Mouse (Mus musculus): ENCODE measurements around the gene Dock7. TPM values are rescaled to one million over a fixed set of nuclear protein-coding genes. Genes with fewer than 3 reads are reported as not detected.
A peak's percentile ranks its signal among the peaks of the same experiment; 100 is the strongest.

The Dock7 gene
- total and polyA plus RNA-seq, 2 experiments: 6.7 to 25.7 TPM

DNA sequence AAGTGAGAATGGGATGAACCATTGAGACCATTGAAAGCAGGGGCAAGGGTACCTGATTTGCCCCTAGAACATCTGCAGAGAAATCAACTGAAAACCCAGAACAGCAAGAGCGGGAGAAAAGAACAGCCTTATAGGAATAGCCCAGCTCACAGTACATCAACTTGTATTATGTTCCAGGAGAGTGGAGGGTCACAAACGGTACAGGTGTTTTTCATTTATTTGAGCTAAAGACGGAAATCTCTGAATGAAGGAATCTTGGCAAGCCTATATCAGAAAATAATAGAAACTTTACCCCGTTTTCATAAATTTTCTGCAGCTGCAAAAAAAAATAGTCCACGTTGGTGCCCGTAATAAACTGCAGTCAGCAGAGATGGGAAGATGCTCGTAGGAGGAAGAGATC is 22.6 kb upstream of the Dock7 start:
- no peaks in the 10 kb centered on the region for H3K27me3 ChIP-seq (ENCODE audit: control insufficient read depth, insufficient read depth, low read length)
- H3K4me3 ChIP-seq (ENCODE audit: insufficient read depth, low read depth, low read length): no peak overlapping the region
- no peaks in the 10 kb centered on the region for H3K36me3 ChIP-seq (ENCODE audit: control insufficient read depth, insufficient read depth, low read length)
- DNase-seq (ENCODE audit: extremely low read depth, low read depth, low spot score): no peak
- 93% methylated on average over 7 of the region's 7 CpGs for WGBS
- H3K27ac ChIP-seq (replicated peaks; ENCODE audit: insufficient read depth, low read depth, low read length): no peak overlapping the region
- H3K9ac ChIP-seq (ENCODE audit: low read depth, low read length): no peak overlapping the region
- H3K4me1 ChIP-seq (ENCODE audit: control insufficient read depth, insufficient read depth, low read length): peaks cover 4% of the 10 kb centered on the region
- TF ChIP-seq CTCF (IDR thresholded peaks at IDR 0.05; ENCODE audit: low read depth, low read length) (no peak), POLR2A (IDR thresholded peaks at IDR 0.05; ENCODE audit: extremely low read depth, insufficient read depth, low read length) (no peak)
- no peaks in the 10 kb centered on the region for H3K79me2 ChIP-seq (ENCODE audit: control insufficient read depth, insufficient read depth, low read length)

DNA sequence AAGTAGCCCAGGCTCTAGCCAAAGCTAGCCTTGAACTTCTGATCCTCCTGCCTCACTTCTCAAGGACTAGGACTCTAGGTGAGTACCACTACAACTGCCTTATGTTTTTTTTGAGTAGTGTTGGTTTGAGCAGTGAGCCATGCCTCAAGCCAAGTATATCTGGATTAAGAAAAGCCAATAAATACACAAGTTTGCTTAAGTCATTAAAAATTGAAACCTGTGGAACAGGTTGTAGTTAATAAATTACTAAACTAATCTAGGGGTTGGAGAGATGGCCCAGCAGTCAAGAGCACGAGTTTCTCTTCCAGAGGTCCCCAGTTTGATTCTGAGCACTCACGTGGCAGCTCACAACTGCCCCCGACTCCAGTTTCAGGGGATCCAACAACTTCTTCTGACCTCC is 20.9 kb upstream of the Dock7 start:
- Histone ChIP-seq H3K27me3 (ENCODE audit: control insufficient read depth, insufficient read depth, low read length) (no peaks in the 10 kb centered on the region), H3K4me1 (ENCODE audit: control insufficient read depth, insufficient read depth, low read length) (peaks cover 4% of the 10 kb centered on the region), H3K4me3 (ENCODE audit: insufficient read depth, low read depth, low read length) (no peak overlapping the region), H3K79me2 (ENCODE audit: control insufficient read depth, insufficient read depth, low read length) (no peaks in the 10 kb centered on the region), H3K36me3 (ENCODE audit: control insufficient read depth, insufficient read depth, low read length) (no peaks in the 10 kb centered on the region), H3K27ac (replicated peaks; ENCODE audit: insufficient read depth, low read depth, low read length) (no peak overlapping the region), H3K9ac (ENCODE audit: low read depth, low read length) (no peak overlapping the region)
- DNase-seq (ENCODE audit: extremely low read depth, low read depth, low spot score): peak; percentile 74
- no peak for TF ChIP-seq POLR2A (IDR thresholded peaks at IDR 0.05; ENCODE audit: extremely low read depth, insufficient read depth, low read length)
- TF ChIP-seq CTCF (IDR thresholded peaks at IDR 0.05; ENCODE audit: low read depth, low read length): no peak
- WGBS: 22% methylated on average over 3 of the region's 3 CpGs

DNA sequence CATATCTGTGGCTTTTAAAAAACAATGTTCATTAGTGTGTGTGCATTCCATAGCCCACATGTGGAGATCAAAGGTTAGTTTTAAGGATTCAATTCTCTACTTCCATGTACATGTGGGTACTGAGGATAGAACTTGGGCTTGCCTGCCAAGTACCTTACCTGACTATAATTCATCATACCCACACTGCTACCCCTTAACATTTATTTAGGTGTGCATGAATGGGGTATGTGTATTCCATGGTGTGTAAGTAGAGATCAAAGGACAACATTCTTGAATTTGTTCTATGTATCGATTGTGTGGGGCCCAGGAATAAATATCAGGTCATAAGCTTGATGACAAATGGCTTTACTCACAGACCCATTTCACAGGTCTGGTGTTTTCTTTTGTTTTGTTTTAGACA is 20.5 kb upstream of the Dock7 start:
- DNase-seq (ENCODE audit: extremely low read depth, low read depth, low spot score): no peak
- H3K27ac ChIP-seq (replicated peaks; ENCODE audit: insufficient read depth, low read depth, low read length): no peak overlapping the region
- no peaks in the 10 kb centered on the region for H3K79me2 ChIP-seq (ENCODE audit: control insufficient read depth, insufficient read depth, low read length)
- TF ChIP-seq CTCF (IDR thresholded peaks at IDR 0.05; ENCODE audit: low read depth, low read length) (no peak), POLR2A (IDR thresholded peaks at IDR 0.05; ENCODE audit: extremely low read depth, insufficient read depth, low read length) (no peak)
- H3K4me1 ChIP-seq (ENCODE audit: control insufficient read depth, insufficient read depth, low read length): peaks cover 4% of the 10 kb centered on the region
- no peaks in the 10 kb centered on the region for H3K27me3 ChIP-seq (ENCODE audit: control insufficient read depth, insufficient read depth, low read length)
- no peak overlapping the region for H3K4me3 ChIP-seq (ENCODE audit: insufficient read depth, low read depth, low read length)
- WGBS: 89% methylated on average over 1 of the region's 1 CpGs
- H3K36me3 ChIP-seq (ENCODE audit: control insufficient read depth, insufficient read depth, low read length): no peaks in the 10 kb centered on the region
- H3K9ac ChIP-seq (ENCODE audit: low read depth, low read length): no peak overlapping the region

DNA sequence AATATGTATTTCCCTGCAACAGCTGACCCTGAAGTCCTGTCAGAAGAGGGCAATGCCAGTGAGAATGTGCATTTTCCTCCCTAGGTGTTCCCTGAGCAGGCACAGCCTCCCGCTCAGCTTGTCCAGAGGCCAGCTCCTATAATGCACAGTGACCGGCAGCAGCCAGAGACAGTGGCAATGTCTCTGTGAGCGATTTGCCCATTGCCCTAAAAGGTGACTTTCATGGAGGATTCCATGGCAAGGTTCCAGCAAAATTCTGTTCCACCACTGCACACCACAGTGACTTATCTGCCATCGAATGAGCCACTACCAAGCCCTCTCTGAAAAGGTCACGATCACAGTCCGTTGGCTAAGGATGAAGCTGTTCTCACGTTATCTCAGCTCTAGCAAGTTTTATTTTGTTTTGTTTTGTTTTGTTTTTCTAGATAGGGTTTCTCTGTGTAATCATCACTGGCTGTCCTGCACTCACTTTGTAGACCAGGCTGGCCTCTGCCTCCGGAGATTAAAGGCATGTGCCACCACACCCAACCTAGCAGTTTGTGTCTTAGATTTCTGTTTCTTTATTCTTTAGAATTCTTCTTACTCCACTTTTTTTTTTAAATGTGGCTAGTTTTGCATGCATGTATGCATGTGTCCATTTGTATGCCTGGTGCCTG is 17.4 kb upstream of the Dock7 start:
- WGBS: 85% methylated on average over 8 of the region's 8 CpGs
- Histone ChIP-seq H3K36me3 (ENCODE audit: control insufficient read depth, insufficient read depth, low read length) (no peaks in the 10 kb centered on the region), H3K4me1 (ENCODE audit: control insufficient read depth, insufficient read depth, low read length) (peaks cover 4% of the 10 kb centered on the region), H3K27ac (replicated peaks; ENCODE audit: insufficient read depth, low read depth, low read length) (no peak overlapping the region), H3K9ac (ENCODE audit: low read depth, low read length) (no peak overlapping the region), H3K4me3 (ENCODE audit: insufficient read depth, low read depth, low read length) (no peak overlapping the region), H3K27me3 (ENCODE audit: control insufficient read depth, insufficient read depth, low read length) (no peaks in the 10 kb centered on the region), H3K79me2 (ENCODE audit: control insufficient read depth, insufficient read depth, low read length) (no peaks in the 10 kb centered on the region)
- DNase-seq (ENCODE audit: extremely low read depth, low read depth, low spot score): peak; percentile 13
- no peak for TF ChIP-seq CTCF (IDR thresholded peaks at IDR 0.05; ENCODE audit: low read depth, low read length)
- TF ChIP-seq POLR2A (IDR thresholded peaks at IDR 0.05; ENCODE audit: extremely low read depth, insufficient read depth, low read length): no peak

DNA sequence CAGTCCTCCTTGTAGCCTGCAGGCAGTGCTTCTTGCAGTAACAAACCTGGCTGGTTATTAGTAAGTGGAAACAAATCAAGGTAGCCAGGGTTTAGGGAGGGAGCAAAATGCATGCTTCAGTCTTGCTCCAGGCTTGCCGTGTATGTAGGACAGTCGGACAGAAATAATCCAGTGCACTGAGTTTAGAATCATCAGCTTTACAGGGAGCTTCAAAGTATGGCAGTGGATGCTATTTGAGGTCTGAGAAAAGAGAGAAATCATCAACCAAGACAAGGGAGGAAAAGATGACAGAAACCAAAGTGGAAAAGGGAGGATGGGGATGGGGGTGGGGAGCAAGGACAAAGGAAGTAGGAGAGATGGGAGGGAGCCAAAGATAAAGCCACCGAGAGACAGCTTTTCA is 13.8 kb upstream of the Dock7 start:
- Histone ChIP-seq H3K4me1 (ENCODE audit: control insufficient read depth, insufficient read depth, low read length) (no peaks in the 10 kb centered on the region), H3K9ac (ENCODE audit: low read depth, low read length) (no peak overlapping the region), H3K79me2 (ENCODE audit: control insufficient read depth, insufficient read depth, low read length) (no peaks in the 10 kb centered on the region), H3K4me3 (ENCODE audit: insufficient read depth, low read depth, low read length) (no peak overlapping the region), H3K27me3 (ENCODE audit: control insufficient read depth, insufficient read depth, low read length) (no peaks in the 10 kb centered on the region), H3K27ac (replicated peaks; ENCODE audit: insufficient read depth, low read depth, low read length) (no peak overlapping the region), H3K36me3 (ENCODE audit: control insufficient read depth, insufficient read depth, low read length) (no peaks in the 10 kb centered on the region)
- no peak for DNase-seq (ENCODE audit: extremely low read depth, low read depth, low spot score)
- 82% methylated on average over 3 of the region's 3 CpGs for WGBS
- TF ChIP-seq POLR2A (IDR thresholded peaks at IDR 0.05; ENCODE audit: extremely low read depth, insufficient read depth, low read length) (no peak), CTCF (IDR thresholded peaks at IDR 0.05; ENCODE audit: low read depth, low read length) (no peak)

DNA sequence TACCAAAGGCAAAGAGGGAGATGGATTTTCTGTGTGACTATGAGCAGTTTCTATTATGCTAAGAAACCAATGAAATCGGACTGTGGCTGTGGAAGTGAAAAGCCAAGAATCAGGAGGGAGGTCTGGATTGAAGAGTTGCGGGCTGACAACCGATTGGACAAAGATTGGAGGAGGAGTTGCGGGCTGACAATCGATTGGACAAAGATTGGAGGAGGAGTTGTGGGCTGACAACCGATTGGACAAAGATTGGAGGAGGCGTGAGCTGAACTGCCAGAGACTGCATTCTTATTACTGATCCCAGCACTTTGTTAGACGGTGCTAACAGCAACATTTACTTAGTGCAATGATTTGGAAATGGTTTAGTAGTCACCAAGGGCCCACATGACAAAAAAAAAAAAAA is 12.6 kb upstream of the Dock7 start:
- H3K4me1 ChIP-seq (ENCODE audit: control insufficient read depth, insufficient read depth, low read length): no peaks in the 10 kb centered on the region
- WGBS: 94% methylated on average over 8 of the region's 8 CpGs

More for the DNA sequence above, 12.6 kb upstream of the Dock7 start:
- TF ChIP-seq CTCF (IDR thresholded peaks at IDR 0.05; ENCODE audit: low read depth, low read length) (no peak), POLR2A (IDR thresholded peaks at IDR 0.05; ENCODE audit: extremely low read depth, insufficient read depth, low read length) (no peak)
- no peaks in the 10 kb centered on the region for H3K27me3 ChIP-seq (ENCODE audit: control insufficient read depth, insufficient read depth, low read length)
- no peak overlapping the region for H3K4me3 ChIP-seq (ENCODE audit: insufficient read depth, low read depth, low read length)
- no peak overlapping the region for H3K27ac ChIP-seq (replicated peaks; ENCODE audit: insufficient read depth, low read depth, low read length)
- DNase-seq (ENCODE audit: extremely low read depth, low read depth, low spot score): no peak
- H3K36me3 ChIP-seq (ENCODE audit: control insufficient read depth, insufficient read depth, low read length): no peaks in the 10 kb centered on the region
- H3K9ac ChIP-seq (ENCODE audit: low read depth, low read length): no peak overlapping the region
- no peaks in the 10 kb centered on the region for H3K79me2 ChIP-seq (ENCODE audit: control insufficient read depth, insufficient read depth, low read length)
